Mouse (Mus musculus) cerebellum, adult 11 months (tissue): ENCODE results near the gene Nxph1.
A peak's percentile ranks its signal among the peaks of the same experiment; 100 is the strongest.

Source experiments
- DNase-seq: peaks from one replicate; pipeline ENCODE4 v3.0.0; 2022

Nxph1 gene

DNA sequence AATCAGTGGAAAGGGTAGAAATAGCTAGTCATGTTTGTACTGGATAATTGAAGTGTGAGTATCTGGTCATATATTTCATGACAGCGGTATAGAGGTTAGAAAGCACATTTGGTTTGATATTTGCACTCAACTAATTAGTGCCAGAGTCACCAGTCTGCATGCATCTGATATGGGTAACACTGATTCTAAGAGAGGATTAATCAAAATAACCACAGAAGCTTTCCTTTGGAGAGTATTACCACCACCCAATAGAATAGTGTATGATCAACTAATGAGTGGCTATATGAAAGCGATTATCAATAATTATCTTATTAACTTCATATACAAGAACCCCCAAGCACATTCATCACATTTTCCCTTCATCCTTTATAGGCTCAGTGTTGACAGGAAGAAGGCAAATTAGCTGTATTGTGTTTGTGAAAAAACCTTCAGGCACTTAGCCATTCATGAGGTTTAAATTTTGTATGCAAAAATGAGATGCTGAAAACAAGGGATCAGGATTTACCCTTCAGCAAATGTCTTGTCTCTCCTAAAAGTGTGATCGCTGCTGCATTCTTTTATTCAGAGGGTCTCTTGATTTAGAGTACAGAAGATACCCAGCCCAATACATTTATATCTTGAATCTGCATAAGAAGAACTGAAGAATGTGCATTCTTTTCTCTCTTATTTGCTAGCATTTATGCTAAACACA is 185.5 kb downstream of the Nxph1 start:
- DNase-seq, result no peak

DNA sequence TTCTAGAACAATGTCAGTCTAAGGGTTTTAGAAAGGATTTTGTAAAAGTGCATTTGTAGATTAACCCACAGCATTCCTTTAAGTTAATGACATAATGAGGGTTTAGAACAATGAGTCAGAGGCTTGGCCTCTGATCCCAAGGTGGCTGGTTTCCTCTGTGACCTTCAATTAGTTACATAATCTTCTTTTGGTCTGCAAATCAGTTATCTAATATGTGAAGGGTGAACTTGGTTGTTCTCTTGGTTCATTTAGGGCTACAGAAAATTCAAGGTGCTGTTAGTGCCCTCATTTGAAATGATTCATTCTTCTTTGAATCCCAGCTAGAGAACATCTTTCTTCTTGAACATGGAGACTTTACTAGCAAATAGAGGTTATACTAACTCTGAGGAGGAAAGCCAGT is 199.7 kb downstream of the Nxph1 start:
- no peak for DNase-seq

DNA sequence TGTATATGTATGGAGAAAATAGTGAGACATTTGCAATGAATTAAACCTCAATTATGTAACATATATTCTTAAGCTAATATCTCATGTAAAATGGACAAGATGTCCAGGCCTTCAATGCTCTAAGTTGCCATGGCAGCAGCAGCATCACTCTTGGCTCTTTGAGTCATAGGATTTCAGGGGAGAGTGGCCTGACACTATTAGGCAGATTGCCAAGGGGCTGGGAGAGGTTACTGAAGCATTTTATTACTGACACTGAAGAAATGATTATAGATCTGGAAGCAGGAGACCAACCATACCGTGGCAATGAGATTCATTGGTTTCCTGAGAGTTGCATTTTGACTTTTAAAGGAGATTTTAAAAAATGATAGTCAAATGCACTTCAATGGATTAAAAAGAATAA is 201.6 kb downstream of the Nxph1 start:
- no peak for DNase-seq

DNA sequence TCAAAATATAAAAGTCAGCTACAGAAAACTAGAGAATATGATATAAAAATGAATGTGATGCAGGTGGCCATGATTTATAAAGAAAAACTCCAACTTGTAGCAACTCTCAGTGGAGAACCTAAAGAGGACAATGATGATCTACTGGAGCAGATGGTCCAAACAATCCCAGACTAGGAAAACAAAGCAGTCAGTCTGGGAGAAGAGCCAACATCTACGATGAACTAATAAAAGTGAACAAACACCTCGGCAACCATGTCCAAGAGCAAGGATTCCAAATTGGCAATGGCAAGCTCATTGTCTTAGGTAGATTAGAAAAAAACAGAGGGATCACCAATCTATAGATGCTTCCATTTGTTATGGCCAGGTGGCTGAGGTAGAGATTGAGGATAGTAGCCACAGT is 211.0 kb downstream of the Nxph1 start:
- peak; percentile 10 for DNase-seq

DNA sequence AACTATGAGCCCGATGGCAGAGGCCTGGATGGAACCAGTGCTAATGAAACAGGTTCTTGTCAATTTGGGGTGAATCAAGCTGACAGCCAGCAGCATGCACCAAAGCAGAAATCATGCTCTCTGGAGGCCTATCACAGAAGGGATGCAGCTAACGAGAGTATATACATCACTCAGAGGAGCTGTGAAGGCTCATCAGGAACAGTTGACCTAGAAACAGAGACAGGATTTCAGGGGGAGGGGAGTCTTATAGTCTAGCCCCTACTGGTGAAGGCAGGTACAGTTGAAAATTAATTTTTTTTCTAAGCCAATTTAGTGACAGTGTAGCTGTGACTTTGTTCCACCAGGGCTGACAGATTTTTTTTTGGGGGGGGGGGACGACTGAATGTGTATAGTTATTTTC is 234.2 kb downstream of the Nxph1 start:
- DNase-seq, result no peak

DNA sequence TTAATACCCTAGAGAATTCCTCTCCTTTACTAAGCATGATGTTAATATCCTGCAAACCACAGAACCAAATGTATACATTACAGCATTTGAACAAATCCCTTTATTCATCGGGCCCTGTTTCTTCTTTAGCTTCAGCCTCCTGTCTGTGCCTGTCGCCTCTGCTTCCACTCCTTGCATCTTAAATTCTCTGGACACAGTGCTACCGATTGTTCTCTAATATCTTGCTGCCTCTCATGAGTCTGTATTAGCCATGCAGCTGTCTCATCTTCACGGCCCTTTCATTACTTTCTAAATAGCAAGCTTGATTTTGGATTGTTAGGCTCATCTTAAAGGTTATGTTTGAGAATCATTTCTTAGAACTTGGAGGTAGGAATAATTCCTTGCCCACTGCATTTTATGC is 262.5 kb downstream of the Nxph1 start:
- no peak for DNase-seq

DNA sequence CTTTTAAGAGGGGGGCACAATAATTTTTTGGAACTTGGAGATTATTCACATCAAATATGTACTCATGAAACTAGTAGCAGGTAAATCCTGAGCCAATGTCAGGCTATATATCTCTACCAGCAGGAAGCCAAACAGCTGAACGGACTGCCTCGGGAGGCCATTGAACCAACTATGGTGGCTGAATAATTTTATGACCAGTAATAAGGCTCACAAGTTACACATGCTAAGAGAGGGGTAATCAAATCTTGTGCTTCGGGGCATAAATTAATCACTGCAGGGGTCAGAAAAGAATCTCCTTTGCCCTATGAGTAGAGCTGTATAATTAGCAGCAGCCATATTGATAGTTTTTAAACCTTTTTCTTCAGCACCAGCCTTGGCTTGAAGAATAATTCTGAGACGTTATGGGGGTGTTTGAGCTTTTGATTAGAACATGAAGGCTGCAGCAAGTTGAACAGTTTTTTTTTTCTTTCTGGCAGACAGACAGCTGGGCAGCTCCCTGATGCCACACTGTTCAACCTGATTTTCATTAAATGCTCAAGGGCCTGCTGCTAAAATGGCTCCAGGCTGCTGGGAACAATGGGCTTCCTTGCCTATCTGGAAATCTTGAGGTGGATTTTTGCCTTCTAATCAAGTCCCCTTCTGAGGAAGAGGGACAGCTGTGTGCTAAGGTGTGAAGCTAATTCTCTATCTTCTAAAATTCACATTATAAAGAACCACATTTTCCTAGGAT is 272.7 kb downstream of the Nxph1 start:
- no peak for DNase-seq

DNA sequence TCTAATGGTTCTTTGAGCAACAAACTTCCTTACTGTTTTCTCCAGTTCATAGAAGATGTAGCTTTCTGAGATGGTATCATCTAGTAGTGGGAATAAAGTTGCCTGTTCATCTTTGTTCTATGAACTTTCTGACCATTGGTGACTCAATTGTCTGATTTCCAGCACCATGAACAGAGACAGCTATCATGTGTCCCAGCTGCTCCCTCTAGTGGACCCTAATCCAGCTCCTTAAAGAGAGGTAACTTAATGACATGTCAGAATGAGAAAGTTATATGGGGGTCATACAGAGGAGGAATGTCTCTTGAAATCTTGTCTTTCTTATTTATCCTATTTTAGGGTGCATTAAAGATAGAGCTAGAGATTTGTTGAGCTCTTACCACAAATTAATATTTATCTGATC is 286.6 kb downstream of the Nxph1 start:
- DNase-seq, result no peak

DNA sequence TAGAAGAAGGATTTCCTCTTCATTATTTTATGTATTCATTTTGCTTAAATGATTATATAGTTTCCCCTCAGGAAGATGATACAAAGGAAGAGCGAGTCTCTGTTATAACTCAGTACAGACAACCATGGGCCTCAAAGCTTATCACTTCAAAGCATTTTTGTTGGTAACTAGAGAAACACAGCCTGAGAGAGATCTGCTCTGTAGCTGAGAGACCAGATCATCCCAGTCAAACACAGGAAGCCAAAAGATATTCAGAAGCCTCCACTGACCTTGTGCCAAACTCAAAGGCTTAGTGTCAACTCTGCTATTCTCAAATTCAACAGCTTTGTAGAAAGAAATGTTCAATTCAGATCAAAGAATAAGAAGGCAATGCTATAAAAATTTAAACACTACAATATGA is 319.8 kb downstream of the Nxph1 start:
- DNase-seq, result no peak
